7 mouse cellular contexts compared by ENCODE assay signal in the genomic region with DNA sequence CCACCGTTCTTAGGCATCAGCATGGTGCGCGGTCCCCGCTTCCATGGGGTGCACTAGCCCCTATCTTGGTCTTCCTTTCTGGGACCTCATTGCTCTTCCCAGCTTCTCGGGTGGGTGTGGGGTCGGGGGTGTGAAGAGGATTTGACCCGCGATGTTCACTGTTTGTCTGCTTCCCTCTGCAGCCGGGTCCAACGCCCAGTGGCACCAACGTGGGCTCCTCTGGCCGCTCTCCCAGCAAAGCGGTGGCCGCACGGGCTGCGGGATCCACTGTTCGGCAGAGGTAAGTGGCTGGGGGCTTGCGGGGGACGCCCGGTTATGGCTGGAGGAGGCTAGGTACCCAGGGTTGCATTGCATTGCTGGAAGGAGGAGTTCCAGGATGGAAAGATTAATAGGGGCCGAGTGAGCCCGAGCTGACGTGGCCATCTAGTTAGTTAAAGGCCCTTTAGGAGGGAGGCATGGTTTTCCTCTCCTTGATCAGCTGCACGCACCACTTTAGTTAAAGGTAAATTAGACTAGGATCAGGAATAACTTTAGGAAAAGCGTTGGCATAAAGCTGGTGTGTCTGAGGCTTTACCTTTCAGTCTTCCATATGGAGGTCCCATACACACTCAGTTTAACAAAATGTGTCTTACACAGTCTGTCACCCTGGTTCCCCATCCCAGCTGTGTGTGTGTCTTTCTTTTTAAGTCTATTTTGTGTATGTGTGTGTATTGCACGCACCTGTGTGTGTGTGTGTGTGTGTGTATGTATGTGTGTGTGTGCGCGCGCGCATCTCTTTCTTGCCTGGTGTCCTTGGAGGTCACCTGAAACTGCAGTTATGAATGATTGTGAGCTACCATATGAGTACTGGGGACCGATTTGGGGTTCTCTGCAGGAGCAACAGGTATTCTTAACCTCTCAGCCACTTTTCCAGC. TPM values are rescaled to one million over a fixed set of nuclear protein-coding genes. Genes with fewer than 3 reads are reported as not detected.
A peak's percentile ranks its signal among the peaks of the same experiment; 100 is the strongest.
DNase-seq lines count a peak whose midpoint lies in the region; ATAC-seq and TF ChIP-seq lines count a peak whose summit lies in the region.

No protein-coding gene starts in this region.

- DNase-seq in c-Kit-positive CD71-positive TER-119-positive erythroid progenitor cells, embryonic 14.5 days (ENCODE audit: low spot score), result peak; percentile 11
- DNase-seq in heart, postnatal 0 days (ENCODE audit: low spot score), result no peak
- DNase-seq in midbrain, embryonic 11.5 days (ENCODE audit: low spot score, missing footprints), result no peak
- DNase-seq in right cerebral cortex, postnatal 10 days (ENCODE audit: low spot score in 2 of 2), result no peak
- no peak for DNase-seq in embryo, embryonic 10 days (ENCODE audit: low spot score)

- H3K27me3 ChIP-seq in megakaryocyte, embryonic 14.5 days (replicated peaks), result no peaks in the 10 kb centered on the region
- H3K27me3 ChIP-seq in heart, postnatal 0 days (ENCODE audit: control insufficient read depth, insufficient read depth, low read length), result no peaks in the 10 kb centered on the region
- no peaks in the 10 kb centered on the region for H3K27me3 ChIP-seq in midbrain, embryonic 11.5 days (ENCODE audit: control insufficient read depth, insufficient read depth, low read length)

- TF ChIP-seq CTCF in heart, postnatal 0 days (IDR thresholded peaks at IDR 0.05; ENCODE audit: low read depth), result no peak

- H3K9me3 ChIP-seq in megakaryocyte, embryonic 14.5 days, result peaks cover 13% of the 10 kb centered on the region
- no peaks in the 10 kb centered on the region for H3K9me3 ChIP-seq in heart, postnatal 0 days (replicated peaks; ENCODE audit: control insufficient read depth, low read length)
- H3K9me3 ChIP-seq in midbrain, embryonic 11.5 days (ENCODE audit: control insufficient read depth, low read length), result no peaks in the 10 kb centered on the region

- H3K4me3 ChIP-seq in megakaryocyte, embryonic 14.5 days (replicated peaks), result peak overlapping the region; percentile 100
- peak overlapping the region; percentile 85 for H3K4me3 ChIP-seq in heart, postnatal 0 days (ENCODE audit: low read depth, low read length)
- H3K4me3 ChIP-seq in midbrain, embryonic 11.5 days (ENCODE audit: low read depth, low read length), result peak overlapping the region; percentile 79

- no peak; the same call in 1 of the 2 replicates for ATAC-seq in megakaryocyte, adult 5-6 weeks (ENCODE audit: poor library complexity, severe bottlenecking)
- no peak for ATAC-seq in heart, postnatal 0 days (ENCODE audit: insufficient read depth, low read depth)
- no peak for ATAC-seq in midbrain, embryonic 11.5 days (ENCODE audit: low FRiP score)

- WGBS in heart, postnatal 0 days, result 14% methylated on average over 30 of the region's 31 CpGs
- WGBS in midbrain, embryonic 11.5 days, result 13% methylated on average over 31 of the region's 31 CpGs

- H3K27ac ChIP-seq in heart, postnatal 0 days (ENCODE audit: low read depth), result peak overlapping the region; percentile 90
- peak overlapping the region; percentile 95 for H3K27ac ChIP-seq in midbrain, embryonic 11.5 days (ENCODE audit: low read depth, low read length)

- no peak for TF ChIP-seq EP300 in heart, postnatal 0 days (IDR thresholded peaks at IDR 0.05; ENCODE audit: low read depth)

- H3K9ac ChIP-seq in heart, postnatal 0 days (replicated peaks; ENCODE audit: low read depth, low read length), result peak overlapping the region; percentile 76
- peak overlapping the region; percentile 91 for H3K9ac ChIP-seq in midbrain, embryonic 11.5 days (ENCODE audit: low read length)

- peaks cover 69% of the 10 kb centered on the region for H3K36me3 ChIP-seq in megakaryocyte, embryonic 14.5 days (replicated peaks; ENCODE audit: low read length)
- peaks cover 53% of the 10 kb centered on the region for H3K36me3 ChIP-seq in heart, postnatal 0 days (replicated peaks; ENCODE audit: control insufficient read depth, insufficient read depth, low read length)
- peaks cover 20% of the 10 kb centered on the region for H3K36me3 ChIP-seq in midbrain, embryonic 11.5 days (ENCODE audit: control insufficient read depth, insufficient read depth, low read length)

- H3K4me2 ChIP-seq in heart, postnatal 0 days (ENCODE audit: low read depth, low read length), result peak overlapping the region; percentile 71
- H3K4me2 ChIP-seq in midbrain, embryonic 11.5 days, result peak overlapping the region; percentile 75

- peaks cover 55% of the 10 kb centered on the region for H3K4me1 ChIP-seq in megakaryocyte, embryonic 14.5 days
- peaks cover 14% of the 10 kb centered on the region for H3K4me1 ChIP-seq in heart, postnatal 0 days (ENCODE audit: control insufficient read depth, insufficient read depth)
- H3K4me1 ChIP-seq in midbrain, embryonic 11.5 days (ENCODE audit: control insufficient read depth, insufficient read depth, low read length), result peaks cover 14% of the 10 kb centered on the region

RNA-seq across cellular contexts. Expression of a gene that starts 0.5 kb away (rescaled TPM):
- polyA plus RNA-seq in megakaryocyte, embryonic 14.5 days (2012; ENCODE audit: insufficient read depth, low replicate concordance), result 360 and 636 TPM in 2 replicates
- total RNA-seq in megakaryocyte, adult 5-6 weeks (2015), result 382 and 449 TPM in 2 replicates
- 285 and 302 TPM in 2 replicates for total RNA-seq in megakaryocyte, adult 5-6 weeks (2017)
- 68.0 and 102 TPM in 2 replicates for total RNA-seq in heart, postnatal 0 days (2014; rRNA removed; ENCODE audit: low replicate concordance)
- polyA plus RNA-seq in heart, postnatal 0 days (2015; fragmentation: Nextera tagmentation; extraction: Ambion mirVana), result 104 and 120 TPM in 2 replicates
- polyA plus RNA-seq in midbrain, embryonic 11.5 days (2014; fragmentation: Nextera tagmentation; extraction: Ambion mirVana), result 332 and 364 TPM in 2 replicates

RNA-seq across cellular contexts. Expression of a gene that starts 0.9 kb away (rescaled TPM):
- 0.54 and 7.1 TPM in 2 replicates for polyA plus RNA-seq in megakaryocyte, embryonic 14.5 days (2012; ENCODE audit: insufficient read depth, low replicate concordance)
- total RNA-seq in megakaryocyte, adult 5-6 weeks (2015), result 11.5 and 19.1 TPM in 2 replicates
- 7.9 and 10.8 TPM in 2 replicates for total RNA-seq in megakaryocyte, adult 5-6 weeks (2017)
- total RNA-seq in heart, postnatal 0 days (2014; rRNA removed; ENCODE audit: low replicate concordance), result 12.4 and 16.7 TPM in 2 replicates
- polyA plus RNA-seq in heart, postnatal 0 days (2015; fragmentation: Nextera tagmentation; extraction: Ambion mirVana), result 12.7 and 12.9 TPM in 2 replicates
- 133 and 141 TPM in 2 replicates for polyA plus RNA-seq in midbrain, embryonic 11.5 days (2014; fragmentation: Nextera tagmentation; extraction: Ambion mirVana)
